Mouse (Mus musculus) cerebellum, adult 2 months (tissue): Measurements from ENCODE around the gene Islr.

ENCODE experiments used
- CTCF ChIP-seq: fragments of 200-500 bp; IDR thresholded peaks from 2 replicates; pipeline ENCODE4 v1.5.1; 2011; ENCODE audit warnings: low read depth, mild to moderate bottlenecking, control low read depth, low read length, moderate library complexity, borderline replicate concordance; ENCODE audit not compliant: insufficient read depth
- POLR2A ChIP-seq: fragments of 200-500 bp; IDR thresholded peaks from 2 replicates; pipeline ENCODE4 v1.6.1; 2011; ENCODE audit warnings: low read length, control low read depth, borderline replicate concordance; ENCODE audit not compliant: insufficient read depth

- TF ChIP-seq CTCF, result no peak
- TF ChIP-seq POLR2A, result no peak
Measured at GRCm38 (mm10) chr9:58174818-58175251, 29.3 kb downstream of the Islr start.
